Mouse (Mus musculus): Measurements from ENCODE around the gene Tas2r118. TPM values are rescaled to one million over a fixed set of nuclear protein-coding genes. Genes with fewer than 3 reads are reported as not detected.

Gene Tas2r118
- total and polyA plus RNA-seq, 3 experiments = not detected

- H3K4me1 ChIP-seq (ENCODE audit: control insufficient read depth in 1 of 2, insufficient read depth in 2 of 2, low read length in 2 of 2) = no peaks in the 10 kb centered on the region
- no peak overlapping the region for H3K9ac ChIP-seq (ENCODE audit: control insufficient read depth, low read depth, low read length, poor library complexity, severe bottlenecking)
- DNase-seq (ENCODE audit: low read depth, low spot score) = no peak
- no peaks in the 10 kb centered on the region for H3K27me3 ChIP-seq (ENCODE audit: control insufficient read depth in 1 of 2, insufficient read depth in 2 of 2, low read length in 2 of 2)
- H3K36me3 ChIP-seq (ENCODE audit: control insufficient read depth in 1 of 2, insufficient read depth in 2 of 2, low read length in 2 of 2) = no peaks in the 10 kb centered on the region
- TF ChIP-seq SMC3 (IDR thresholded peaks at IDR 0.05; ENCODE audit: low read depth, low read length) = no peak
- H3K79me2 ChIP-seq (ENCODE audit: control insufficient read depth, insufficient read depth, low read length, poor library complexity) = no peaks in the 10 kb centered on the region
- no peak overlapping the region for H3K4me3 ChIP-seq (ENCODE audit: control insufficient read depth in 1 of 2, insufficient read depth in 1 of 2, low read depth in 2 of 2, low read length in 2 of 2)
- H3K27ac ChIP-seq (ENCODE audit: control insufficient read depth, low read depth, low read length) = no peak overlapping the region
- H3K9me3 ChIP-seq (replicated peaks; ENCODE audit: insufficient read depth, low read length) = no peaks in the 10 kb centered on the region
These were observed 3.9 kb downstream of the Tas2r118 start for GRCm38 (mm10) chr6:23965925-23966324.

- DNase-seq (ENCODE audit: low read depth, low spot score) = no peak
- no peak overlapping the region for H3K27ac ChIP-seq (ENCODE audit: control insufficient read depth, low read depth, low read length)
- TF ChIP-seq NRF1 (IDR thresholded peaks at IDR 0.05; ENCODE audit: insufficient read depth, low read depth, low read length, poor library complexity, severe bottlenecking) (no peak), GABPA (IDR thresholded peaks at IDR 0.05; ENCODE audit: low read depth, low read length) (no peak), RAD21 (IDR thresholded peaks at IDR 0.05; ENCODE audit: low read depth, low read length) (no peak), RCOR1 (IDR thresholded peaks at IDR 0.05; ENCODE audit: low read depth, low read length) (no peak), SIN3A (IDR thresholded peaks at IDR 0.05; ENCODE audit: low read length) (no peak), NELFE (IDR thresholded peaks at IDR 0.05; ENCODE audit: low read depth, low read length) (no peak), MEF2A (IDR thresholded peaks at IDR 0.05; ENCODE audit: extremely low read depth, insufficient replicate concordance, low read depth, low read length, poor library complexity, severe bottlenecking) (no peak), POLR2AphosphoS2 (IDR thresholded peaks at IDR 0.05; ENCODE audit: low read length) (no peak), MAX (IDR thresholded peaks at IDR 0.05; ENCODE audit: low read length) (no peak), MAZ (IDR thresholded peaks at IDR 0.05; ENCODE audit: low read depth, low read length) (no peak), USF2 (IDR thresholded peaks at IDR 0.05; ENCODE audit: borderline replicate concordance in 1 of 2, insufficient read depth in 1 of 2, low read depth in 1 of 2, low read length in 2 of 2) (no peak), POLR2A (IDR thresholded peaks at IDR 0.05; ENCODE audit: control insufficient read depth in 1 of 2, insufficient read depth in 1 of 2, low read depth in 1 of 2, low read length in 2 of 2, poor library complexity in 1 of 2) (no peak), MXI1 (IDR thresholded peaks at IDR 0.05; ENCODE audit: low read depth, low read length) (no peak), TBP (IDR thresholded peaks at IDR 0.05; ENCODE audit: low read depth, low read length) (no peak), ELF1 (IDR thresholded peaks at IDR 0.05; ENCODE audit: low read depth, low read length) (no peak), USF1 (IDR thresholded peaks at IDR 0.05; ENCODE audit: low read depth, low read length) (no peak), EP300 (IDR thresholded peaks at IDR 0.05; ENCODE audit: low read depth in 1 of 2, low read length in 2 of 2) (no peak), GATA1 (IDR thresholded peaks at IDR 0.05; ENCODE audit: low read depth, low read length) (no peak), UBTF (IDR thresholded peaks at IDR 0.05; ENCODE audit: borderline replicate concordance, insufficient read depth, low read depth, low read length) (no peak)
- no peaks in the 10 kb centered on the region for H3K79me2 ChIP-seq (ENCODE audit: control insufficient read depth, insufficient read depth, low read length, poor library complexity)
- H3K4me3 ChIP-seq (ENCODE audit: control insufficient read depth in 1 of 2, insufficient read depth in 1 of 2, low read depth in 2 of 2, low read length in 2 of 2) = no peak overlapping the region
- no peaks in the 10 kb centered on the region for H3K9me3 ChIP-seq (replicated peaks; ENCODE audit: insufficient read depth, low read length)
- H3K36me3 ChIP-seq (ENCODE audit: control insufficient read depth in 1 of 2, insufficient read depth in 2 of 2, low read length in 2 of 2) = no peaks in the 10 kb centered on the region
- H3K4me1 ChIP-seq (ENCODE audit: control insufficient read depth in 1 of 2, insufficient read depth in 2 of 2, low read length in 2 of 2) = no peaks in the 10 kb centered on the region
- H3K9ac ChIP-seq (ENCODE audit: control insufficient read depth, low read depth, low read length, poor library complexity, severe bottlenecking) = no peak overlapping the region
- H3K27me3 ChIP-seq (ENCODE audit: control insufficient read depth in 1 of 2, insufficient read depth in 2 of 2, low read length in 2 of 2) = no peaks in the 10 kb centered on the region
These were observed 6.1 kb downstream of the Tas2r118 start for GRCm38 (mm10) chr6:23963741-23964140.
